Mouse (Mus musculus) layer of hippocampus, postnatal 25 days (tissue): ENCODE data around the gene Ttc6. TPM values are rescaled to one million over a fixed set of nuclear protein-coding genes. Genes with fewer than 3 reads are reported as not detected.
A peak's percentile ranks its signal among the peaks of the same experiment; 100 is the strongest.

Source experiments
- DNase-seq, 2 experiments: peaks; one replicate each; pipeline ENCODE4 v3.0.0; 2022; ENCODE audit warnings: mixed read lengths in 2 of 2, low spot score in 1 of 2; ENCODE audit errors: extremely low spot score in 1 of 2
- total RNA-seq, 2 experiments: library from RNA; stranded (reverse); gene quantifications; 2 replicates each; pipeline ENCODE4 v1.2.3; 2021

Ttc6 gene
- total RNA-seq, 2 experiments from 2014 or later, result 0.28 to 0.30 TPM

DNA sequence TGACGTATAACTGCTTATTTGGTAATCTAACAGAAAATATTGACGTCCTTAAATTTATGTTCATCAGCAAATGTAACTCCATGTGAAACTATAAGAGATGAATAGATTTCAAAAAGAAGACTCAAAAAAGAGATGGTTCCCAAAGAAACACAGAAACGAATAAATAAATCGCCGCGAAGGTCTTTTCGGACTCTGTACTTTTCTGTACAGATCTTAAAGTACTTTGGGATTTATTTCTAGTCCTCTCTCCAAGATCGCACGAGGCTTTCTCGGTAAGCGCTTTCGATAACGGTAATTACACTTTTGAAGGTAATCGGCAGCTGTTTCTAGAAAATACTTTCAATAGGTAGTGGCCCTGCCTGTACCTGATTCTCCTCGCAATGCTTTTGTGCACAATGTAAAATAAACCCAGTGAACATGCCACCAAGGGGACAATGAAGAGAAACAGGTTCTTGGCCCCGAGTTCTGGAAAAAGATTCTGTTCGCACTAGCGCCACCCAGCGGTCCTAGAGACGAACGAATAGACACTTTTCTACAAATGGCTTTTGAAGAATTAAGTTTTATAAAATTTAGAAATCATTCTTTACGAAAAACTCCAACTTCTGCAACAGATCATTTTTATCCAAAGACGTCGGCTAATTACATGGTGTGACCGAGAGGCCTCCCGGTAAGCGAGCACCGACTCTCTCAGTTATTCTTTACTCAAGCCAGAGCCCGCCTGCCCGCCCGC, 19.1 kb upstream of the Ttc6 start:
- DNase-seq, result no peak

DNA sequence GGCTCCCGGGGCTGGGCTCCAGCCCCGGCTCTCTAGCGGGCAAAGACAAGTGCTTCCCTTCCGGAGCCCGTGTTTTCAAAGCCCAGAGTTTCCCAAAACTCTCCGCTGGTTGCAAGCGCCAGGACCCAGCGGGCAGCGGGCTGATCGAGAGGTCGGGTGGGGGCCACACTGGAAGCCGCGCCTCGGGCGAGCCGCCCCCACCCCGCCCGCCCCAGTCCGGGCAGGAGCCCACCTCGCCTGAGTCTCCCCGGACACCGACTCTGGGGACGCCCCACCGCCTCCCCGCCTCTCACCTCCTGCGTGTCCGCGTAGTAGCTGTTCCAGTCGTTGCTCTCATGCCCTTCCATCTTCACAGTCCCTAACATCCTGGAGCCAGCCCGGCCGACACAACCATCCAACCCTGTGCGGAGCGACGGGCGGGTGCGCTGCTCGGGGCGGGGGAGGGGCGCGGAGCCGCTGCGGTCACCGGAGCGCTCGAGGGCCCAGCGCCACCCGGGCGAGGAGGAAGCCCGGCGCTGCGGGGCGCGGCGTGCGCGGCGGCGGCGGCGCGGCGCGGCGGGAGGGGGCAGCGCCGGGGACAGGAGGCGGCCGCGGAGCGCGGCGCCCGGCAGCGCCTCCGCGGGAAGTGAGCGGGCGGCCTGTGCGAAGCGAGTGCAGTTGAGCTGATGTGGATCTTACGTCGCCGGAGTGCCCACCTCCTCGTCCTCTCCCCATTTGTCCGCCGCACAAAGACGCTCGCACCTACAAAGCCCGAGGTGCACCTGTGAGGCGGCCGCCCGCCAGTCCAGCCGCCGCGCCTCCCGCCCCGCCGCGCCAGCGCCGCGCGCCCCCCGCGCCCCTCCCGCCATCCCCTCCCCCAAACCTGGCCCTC, 18.3 kb upstream of the Ttc6 start:
- DNase-seq, result no peak

DNA sequence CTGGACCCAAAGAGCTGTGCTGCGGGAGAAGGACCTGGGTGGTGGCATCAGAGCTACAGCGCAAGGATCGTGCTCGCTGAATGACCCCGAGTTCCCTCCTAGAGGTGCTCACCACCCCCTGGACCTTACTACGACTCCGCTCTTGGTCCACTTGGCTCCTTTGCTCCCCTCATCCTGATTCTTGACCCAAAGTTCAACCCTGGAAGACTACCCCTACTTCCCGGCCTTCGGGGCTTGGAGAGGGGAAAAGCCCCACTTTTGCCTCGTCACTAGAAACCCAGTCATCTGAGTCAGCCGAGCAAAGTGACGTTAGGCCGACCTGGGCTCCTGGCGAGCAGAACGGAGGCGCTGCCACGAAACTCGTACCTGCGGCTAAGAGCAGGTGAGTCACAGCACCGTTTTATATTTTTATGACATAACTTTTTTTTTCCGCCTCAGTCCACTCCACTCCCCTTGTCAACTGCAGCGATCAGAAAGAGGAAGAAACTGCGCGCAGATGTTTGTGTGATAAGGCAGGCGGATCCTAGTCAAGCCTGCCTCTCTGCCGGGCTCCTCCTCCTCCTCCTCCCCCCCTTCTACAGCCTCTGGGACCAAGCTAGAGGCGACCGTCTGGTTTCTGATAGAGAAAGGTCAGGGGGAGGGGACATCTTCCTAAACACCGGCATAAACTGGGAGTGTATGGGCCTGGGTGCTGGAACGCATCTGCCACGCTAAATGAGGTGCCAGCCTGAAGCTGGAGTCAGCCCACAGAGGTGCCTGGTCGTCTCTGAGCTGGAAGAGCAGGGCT, 17.3 kb upstream of the Ttc6 start, which contains the start of gene Foxa1:
Gene Foxa1 (minus strand): TSS at position 502 of the 787 bp plus-strand sequence.
- DNase-seq, result no peak

DNA sequence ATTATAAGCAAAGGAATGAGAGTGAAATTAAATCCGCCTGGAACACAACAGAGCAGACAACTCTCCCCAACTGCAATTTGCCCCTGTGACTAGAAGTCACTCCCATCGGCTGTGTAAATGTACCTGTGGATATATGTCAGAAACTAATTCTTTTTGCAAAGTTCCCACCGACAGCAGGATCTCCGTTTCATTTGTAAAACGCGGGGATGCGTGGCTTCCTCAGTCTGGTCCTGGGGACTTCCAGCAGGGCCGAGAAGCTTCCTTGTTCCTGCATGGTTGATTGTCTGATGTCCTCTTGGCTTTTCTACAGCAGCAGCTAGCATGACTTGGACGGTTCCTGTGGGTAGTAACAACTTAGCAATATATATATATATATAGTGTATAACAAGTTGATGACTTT, 16.0 kb upstream of the Ttc6 start:
- DNase-seq, result no peak

DNA sequence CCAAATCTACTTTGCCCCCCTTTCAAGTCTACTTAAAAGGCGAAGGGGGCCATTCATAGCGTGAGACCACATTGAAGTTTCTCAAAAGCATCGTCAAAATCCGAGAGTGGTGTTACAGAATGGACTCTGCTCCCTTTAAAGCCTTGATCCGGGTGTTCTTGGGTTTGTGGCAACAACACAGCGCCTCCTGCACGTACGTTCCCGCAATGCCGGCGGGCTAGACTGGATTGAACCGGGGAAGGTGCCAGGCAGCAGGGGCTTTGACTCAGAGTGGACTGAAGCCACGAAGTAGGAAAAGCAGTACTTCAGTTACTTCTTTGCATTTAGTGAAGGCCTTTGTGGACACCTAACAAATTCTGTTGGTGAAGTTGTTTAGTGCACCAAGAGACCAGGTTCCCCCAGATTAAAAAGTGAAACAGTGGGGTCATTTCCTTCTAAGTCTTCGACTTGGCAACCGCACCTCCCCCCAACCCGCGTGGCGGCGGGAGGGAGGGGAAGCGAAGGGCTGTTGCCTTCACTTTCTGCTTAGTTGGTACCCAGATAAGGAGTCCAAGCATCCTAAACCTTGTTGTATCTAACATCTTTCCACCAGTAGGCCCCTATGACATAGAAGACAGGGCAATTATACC, 15.4 kb upstream of the Ttc6 start:
- DNase-seq, result no peak

DNA sequence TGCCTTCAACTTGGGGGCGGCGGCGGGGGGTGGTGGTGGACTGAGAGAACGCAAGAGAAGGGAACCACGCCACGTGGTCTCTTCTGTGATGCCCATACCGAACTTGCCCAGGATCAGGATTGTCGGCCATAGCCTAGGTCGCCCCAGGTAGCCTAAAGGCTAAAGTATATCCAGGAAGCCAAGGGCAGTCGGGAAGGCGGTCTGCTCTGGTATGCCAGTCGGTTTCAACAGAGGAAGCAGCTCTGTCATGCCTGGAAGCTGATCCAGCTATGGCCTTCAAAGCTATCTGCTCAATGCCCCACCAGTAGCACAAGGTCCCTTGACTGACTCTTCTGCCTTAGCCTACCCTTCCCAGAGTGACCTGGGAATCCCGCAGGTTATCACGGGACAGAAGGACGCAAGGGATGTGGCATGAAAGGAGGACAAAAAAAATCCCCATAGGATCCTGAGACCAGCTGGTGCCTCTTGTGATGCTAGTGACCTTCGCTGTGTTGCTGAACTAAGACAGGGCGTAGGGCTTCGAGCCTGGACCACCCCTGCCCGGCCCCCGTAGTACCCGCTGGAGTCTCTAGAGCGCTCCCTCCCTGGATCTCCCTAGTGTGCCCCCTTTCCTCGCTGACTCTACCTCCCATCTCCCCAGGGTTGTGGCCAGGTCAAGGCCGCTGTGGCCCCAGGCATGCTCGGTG, 14.8 kb upstream of the Ttc6 start:
- DNase-seq, result no peak

DNA sequence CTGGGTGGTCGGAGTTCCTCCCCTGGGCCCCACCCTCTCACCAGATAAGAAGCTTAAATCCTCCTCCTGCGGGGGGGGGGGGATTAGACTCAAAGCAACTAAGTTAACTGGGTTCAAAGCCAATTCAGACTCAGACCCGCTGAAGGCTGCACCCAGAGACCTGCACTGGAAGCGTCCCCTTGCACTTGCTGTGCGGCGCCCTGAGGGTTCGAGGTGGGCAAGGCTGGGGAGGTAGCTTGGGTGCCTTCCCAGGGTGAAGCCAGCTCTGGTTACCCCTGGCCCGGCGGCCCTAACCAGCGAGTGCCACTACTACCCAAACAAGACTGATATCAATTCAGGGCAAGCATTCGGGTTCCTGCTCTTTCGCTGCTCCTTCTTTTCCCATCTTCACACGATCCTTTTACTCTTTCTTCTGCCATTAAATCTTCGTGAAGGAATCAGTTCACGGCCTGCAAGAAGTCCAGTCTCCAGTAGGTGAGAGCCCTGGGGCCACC, 14.2 kb upstream of the Ttc6 start:
- no peak for DNase-seq

DNA sequence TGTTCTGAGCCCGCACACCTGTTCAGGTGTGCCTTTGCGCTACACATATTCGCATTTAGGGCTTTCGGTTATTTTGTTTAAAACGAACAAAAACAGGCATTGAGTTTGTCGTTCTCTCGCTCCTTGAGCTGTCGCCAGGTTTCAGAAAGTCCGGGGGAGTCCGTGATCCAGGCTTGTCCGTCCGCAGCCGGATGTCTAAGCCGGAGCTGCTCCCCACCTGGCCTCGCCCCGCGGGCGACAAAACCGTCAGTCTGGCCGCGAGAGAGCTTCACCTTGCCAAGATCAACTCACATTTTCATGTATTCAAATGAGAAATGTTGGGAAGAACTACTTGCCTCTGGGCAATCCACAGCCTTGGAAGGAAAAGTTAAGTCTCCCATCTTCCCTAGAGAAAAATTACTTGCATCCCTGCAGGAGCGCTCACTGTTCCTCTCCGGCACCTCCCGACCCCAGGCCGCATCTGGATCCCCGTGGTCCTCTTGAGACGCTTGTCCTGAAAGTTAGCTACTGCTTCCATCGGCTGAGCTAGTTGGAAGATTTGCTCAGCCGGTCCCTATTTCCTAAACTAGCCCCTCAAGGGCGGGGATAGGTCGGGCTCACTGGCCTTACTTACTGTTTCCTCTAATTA, 13.6 kb upstream of the Ttc6 start:
- DNase-seq, result no peak

DNA sequence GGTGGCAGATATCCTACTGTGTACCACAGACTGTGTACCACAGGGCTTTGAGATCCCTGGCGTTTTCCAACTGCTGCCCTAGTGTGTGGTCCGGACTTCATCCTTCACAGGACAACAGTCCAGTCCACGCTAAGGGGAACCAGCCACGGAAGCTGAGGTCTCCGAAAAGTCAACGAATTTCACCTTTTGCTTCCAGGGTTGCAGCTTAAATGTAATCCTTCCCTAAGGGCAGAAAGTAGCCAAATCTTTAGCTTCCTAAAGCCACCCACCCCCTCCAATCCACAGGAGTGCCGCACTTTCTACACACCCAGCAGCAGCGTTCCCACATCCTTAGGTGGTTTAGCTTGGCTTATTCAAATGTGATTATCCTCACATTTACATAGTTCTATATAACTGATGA, 13.0 kb upstream of the Ttc6 start:
- DNase-seq, result no peak

DNA sequence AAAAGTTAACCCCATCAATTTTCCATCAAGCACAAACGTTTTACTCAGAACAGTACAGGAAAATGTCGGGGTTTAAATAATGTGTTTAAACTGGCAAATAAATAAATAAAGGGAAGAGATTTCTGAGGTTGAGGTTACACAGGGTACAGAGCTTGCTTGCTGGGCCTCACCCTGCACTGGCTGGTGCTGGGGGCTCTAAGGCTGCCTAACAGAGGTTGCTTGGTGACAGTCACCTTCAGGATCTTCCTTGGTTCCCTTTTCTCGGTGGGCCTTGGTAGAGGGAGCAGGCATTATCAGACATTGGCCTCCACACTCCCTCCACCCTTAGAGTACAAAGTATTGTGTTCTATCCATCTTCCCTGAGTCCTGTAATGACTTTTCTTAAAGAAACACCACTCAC, 11.6 kb upstream of the Ttc6 start:
- DNase-seq, result no peak

DNA sequence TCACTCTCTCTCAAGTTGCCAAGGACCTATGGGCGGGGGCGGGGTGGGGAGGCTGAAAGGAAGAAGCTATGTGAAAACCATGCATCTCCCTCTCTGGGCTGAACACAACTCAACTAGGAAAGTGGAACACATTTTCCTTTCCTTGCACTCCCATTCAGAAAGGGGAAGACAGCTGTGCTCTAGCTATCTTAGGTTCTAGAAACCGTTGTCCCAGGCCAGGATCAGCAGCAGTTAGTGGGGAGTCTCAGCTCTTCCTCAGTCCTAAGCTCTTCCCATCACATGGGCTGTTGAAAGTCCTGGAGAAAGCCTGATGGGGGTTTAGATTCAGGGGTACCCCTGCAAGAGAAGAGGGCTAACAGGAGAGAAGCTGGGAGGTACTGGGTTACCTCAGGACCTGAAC, 9.8 kb upstream of the Ttc6 start:
- no peak for DNase-seq

DNA sequence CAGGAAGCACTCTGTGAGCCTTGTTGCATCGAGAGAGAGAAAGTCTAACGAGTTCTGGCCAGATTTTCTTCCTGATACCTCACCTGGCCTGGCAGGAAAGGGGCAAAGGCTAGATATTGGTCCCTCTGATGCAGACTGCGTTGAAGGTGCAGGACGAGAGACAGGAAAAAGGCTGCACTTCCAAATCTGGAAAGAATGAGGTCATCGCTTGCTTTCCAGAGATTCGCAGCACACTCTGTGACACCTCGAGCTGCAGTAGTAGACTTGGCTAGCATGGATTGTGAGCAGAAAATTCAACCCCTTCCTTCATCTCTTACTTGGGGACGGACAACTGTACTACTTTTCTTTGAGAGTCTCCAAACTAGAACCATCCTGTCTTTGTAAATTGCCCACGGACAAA, 7.9 kb downstream of the Ttc6 start:
- DNase-seq, result no peak

DNA sequence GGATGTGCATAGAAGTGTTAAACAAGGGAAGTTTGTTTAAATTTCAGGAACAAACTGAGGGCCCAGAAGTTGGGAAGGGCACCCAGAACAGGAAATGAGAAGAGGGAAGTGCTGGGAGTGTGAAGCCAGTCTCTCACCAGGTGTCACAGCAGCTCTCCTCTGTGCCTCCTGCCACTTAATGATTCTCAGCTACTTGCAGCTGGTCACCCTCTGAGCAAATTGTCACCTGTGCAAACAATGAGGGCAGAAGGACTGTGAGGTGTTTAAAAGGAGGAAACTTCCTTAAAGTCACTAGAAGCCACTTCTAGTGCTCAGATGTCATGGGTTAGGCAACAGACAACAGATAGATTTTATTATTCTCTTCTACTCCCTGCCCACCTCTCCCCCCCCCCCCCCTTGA, 8.5 kb downstream of the Ttc6 start:
- DNase-seq, result no peak

DNA sequence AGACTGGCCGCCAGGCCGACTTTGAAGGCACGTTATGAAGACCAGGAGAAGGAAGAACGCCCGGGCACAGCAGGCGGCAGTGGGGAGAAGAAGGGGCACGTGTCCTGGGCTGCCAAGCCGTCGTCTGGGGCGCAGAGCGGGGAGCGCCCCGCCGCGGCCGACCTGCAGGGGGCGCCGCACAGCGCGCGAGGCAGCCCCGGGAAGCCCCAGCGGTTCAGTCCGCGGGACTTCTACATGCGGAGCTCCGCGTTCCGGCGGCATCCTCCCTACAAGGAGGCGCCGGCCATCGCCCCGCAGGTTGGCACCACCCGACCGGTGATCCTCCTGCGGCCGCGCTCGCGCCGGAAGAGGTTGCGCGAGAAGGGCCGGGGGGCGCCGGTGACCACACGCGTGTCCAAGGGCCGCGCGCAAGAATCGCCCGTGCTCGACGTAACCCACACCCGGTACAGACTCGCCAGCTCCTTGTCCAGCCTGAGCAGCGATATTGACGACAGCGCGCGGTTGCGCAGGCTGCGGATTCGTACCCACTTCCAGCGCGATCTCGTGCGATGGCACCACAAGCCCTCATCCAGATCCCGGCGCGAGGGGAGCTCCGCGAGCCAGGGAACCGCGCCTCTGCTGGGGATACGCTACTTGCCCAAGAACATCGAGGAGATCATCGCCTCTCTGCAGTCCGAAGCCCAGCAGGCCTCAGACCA, 12.2 kb downstream of the Ttc6 start:
- DNase-seq, result peak; percentile 32

DNA sequence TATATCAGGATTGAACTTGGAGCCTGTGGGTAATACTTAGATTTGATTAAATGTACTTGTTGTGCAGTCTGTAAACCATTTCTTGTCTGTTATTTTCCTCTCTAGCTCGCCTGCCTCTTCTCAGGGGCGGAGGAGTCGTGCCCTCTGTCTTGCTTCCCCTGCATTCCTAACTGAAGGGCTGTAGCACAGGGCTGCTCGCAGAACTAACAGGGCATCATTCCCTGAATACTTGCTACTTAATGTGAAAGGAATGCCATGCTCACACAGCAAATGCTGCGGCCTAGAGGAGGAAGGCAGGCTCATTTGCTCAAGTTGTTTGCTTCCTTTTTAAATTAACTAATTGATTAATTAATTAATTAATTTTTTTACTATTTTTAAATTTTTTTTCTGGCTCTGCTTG, 43.7 kb downstream of the Ttc6 start:
- no peak for DNase-seq

DNA sequence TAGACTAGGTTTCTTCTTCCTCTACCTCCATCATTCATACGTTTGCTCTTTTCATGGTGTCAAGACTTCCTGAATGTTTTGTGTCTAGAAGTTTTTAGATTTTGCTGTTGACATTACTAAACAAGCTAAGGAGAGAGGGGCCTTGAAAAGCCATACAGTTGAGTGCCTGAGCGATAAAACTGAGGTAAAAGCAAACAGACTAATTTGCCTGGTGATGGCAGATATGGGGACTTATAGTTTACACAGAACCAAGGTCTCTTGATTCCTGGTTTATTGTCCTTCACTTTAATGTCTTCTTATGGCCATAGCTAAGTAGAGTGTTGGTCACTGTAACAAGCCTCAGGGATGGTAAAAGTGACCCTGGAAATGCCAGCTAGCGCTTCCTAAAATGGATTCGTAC, 51.2 kb downstream of the Ttc6 start:
- no peak for DNase-seq

DNA sequence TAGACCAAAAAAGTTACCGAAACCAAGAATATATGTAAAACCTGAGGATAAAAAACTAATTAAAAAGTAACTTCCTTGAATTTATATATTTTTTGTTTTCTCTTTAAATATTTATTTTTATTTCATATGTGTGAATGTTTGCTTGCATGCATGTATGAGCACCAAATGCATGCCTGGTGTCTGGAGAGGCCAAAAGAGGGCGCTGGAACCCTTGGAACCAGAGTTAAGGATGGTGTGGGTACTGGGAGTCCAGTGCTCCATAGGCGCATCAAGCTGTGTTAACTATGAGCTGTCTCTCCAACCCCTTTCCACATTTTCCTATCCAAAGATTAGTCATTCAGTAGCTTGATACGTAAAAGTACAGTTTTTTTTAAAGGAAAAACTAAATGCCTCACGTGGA, 58.1 kb downstream of the Ttc6 start:
- DNase-seq, result no peak

DNA sequence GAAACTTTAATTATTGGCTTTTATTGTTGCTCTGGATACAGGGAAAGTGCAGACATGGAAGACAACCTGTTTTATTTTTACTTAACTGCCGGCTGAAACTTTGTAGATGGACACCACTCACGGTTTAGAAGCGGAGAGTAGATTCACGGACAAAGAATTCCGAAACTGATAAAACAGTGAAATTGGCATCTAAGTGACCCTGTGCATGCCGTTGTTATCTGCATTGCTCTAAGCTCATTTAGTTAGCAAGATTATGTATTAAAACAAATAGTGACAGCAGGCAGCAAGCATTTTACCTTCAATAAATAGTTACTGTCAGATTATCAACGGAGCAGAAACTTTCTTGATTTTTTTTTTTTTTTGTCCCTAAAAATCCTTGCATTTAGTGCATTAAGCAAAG, 59.4 kb downstream of the Ttc6 start:
- no peak for DNase-seq
